Mouse (Mus musculus) neural tube, embryonic 14.5 days (tissue): Measurements from ENCODE around the gene Ddr1. TPM values are rescaled to one million over a fixed set of nuclear protein-coding genes. Genes with fewer than 3 reads are reported as not detected.

ENCODE experiments used
- ATAC-seq: fragments of 200-750 bp; cut with Nextera tagmentation; 2 replicates; pipeline ENCODE4 v1.8.0; 2017; ENCODE audit warnings: low read depth, mild to moderate bottlenecking, moderate TSS enrichment, moderate library complexity
- H3K27ac ChIP-seq: fragments of 300-500 bp; sonication (generic); 2 replicates; pipeline ENCODE4 v1.5.1; 2014; ENCODE audit warnings: low read depth, mild to moderate bottlenecking, control low read depth, low read length, moderate library complexity, mixed read lengths
- H3K27me3 ChIP-seq: fragments of 300-500 bp; sonication (generic); 2 replicates; pipeline ENCODE4 v1.6.1; 2014; ENCODE audit warnings: low read length; ENCODE audit not compliant: control insufficient read depth, insufficient read depth
- H3K36me3 ChIP-seq: fragments of 300-500 bp; sonication (generic); 2 replicates; pipeline ENCODE4 v1.6.1; 2014; ENCODE audit warnings: low read length, mixed read lengths; ENCODE audit not compliant: control insufficient read depth, insufficient read depth
- H3K4me1 ChIP-seq: fragments of 300-500 bp; sonication (generic); 2 replicates; pipeline ENCODE4 v1.6.1; 2014; ENCODE audit warnings: low read length; ENCODE audit not compliant: control insufficient read depth, insufficient read depth
- H3K4me2 ChIP-seq: fragments of 300-500 bp; sonication (generic); 2 replicates; pipeline ENCODE4 v1.6.1; 2014; ENCODE audit warnings: mild to moderate bottlenecking, low read depth, low read length, control low read depth
- H3K4me3 ChIP-seq: fragments of 300-500 bp; sonication (generic); 2 replicates; pipeline ENCODE4 v1.5.1; 2014; ENCODE audit warnings: low read depth, low read length, control low read depth, mixed read lengths
- H3K9ac ChIP-seq: fragments of 300-500 bp; sonication (generic); replicated peaks from 2 replicates; pipeline ENCODE4 v1.6.1; 2014; ENCODE audit warnings: low read depth, mild to moderate bottlenecking, control low read depth, low read length, mixed read lengths
- H3K9me3 ChIP-seq: fragments of 300-500 bp; sonication (generic); 2 replicates; pipeline ENCODE4 v1.6.1; 2016; ENCODE audit warnings: low read length; ENCODE audit not compliant: control insufficient read depth
- WGBS: fragments of 180-500 bp; shearing (Covaris S2); extraction: QIAGEN DNeasy Blood & Tissue Kit; methylation state at CpG from one replicate; pipeline ENCODE4 v1.1.7; 2014; 5-methylcytosine and 5-hydroxymethylcytosine counted together
- polyA plus RNA-seq: library from polyadenylated mRNA; unstranded; fragments of >200 nt; fragmentation: Nextera tagmentation; extraction: Ambion mirVana; gene quantifications from 2 replicates; pipeline ENCODE4 v1.2.1, GENCODE M21; 2014

The Ddr1 gene
- polyA plus RNA-seq, 1 experiment from 2014 or later, result 48.6 TPM

DNA sequence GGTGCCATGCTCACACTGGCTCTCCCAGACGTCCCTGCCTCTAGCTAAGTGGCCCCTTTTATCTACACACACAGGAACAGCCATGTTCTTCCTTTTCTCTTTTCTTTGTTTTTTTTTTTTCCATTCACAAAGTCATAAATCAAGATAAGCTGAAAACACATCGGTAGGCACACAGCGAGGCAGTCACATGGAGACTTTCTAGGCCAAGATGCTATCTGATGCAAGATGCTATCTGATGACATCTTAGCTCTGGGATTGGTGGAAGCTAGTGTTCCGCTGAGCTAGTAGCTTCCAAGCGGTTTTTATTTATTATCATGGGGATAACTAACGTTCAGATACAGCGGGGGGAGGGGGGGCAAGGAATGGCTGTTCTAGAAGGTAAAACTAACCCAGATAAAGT, 22.6 kb upstream of the Ddr1 start:
- Histone ChIP-seq H3K27ac (no peak overlapping the region), H3K9ac (no peak overlapping the region), H3K36me3 (no peaks in the 10 kb centered on the region), H3K9me3 (no peaks in the 10 kb centered on the region), H3K4me3 (no peak overlapping the region), H3K4me1 (no peaks in the 10 kb centered on the region), H3K4me2 (no peak overlapping the region), H3K27me3 (no peaks in the 10 kb centered on the region)
- no peak for ATAC-seq
- WGBS, result 28% methylated on average over 7 of the region's 7 CpGs

DNA sequence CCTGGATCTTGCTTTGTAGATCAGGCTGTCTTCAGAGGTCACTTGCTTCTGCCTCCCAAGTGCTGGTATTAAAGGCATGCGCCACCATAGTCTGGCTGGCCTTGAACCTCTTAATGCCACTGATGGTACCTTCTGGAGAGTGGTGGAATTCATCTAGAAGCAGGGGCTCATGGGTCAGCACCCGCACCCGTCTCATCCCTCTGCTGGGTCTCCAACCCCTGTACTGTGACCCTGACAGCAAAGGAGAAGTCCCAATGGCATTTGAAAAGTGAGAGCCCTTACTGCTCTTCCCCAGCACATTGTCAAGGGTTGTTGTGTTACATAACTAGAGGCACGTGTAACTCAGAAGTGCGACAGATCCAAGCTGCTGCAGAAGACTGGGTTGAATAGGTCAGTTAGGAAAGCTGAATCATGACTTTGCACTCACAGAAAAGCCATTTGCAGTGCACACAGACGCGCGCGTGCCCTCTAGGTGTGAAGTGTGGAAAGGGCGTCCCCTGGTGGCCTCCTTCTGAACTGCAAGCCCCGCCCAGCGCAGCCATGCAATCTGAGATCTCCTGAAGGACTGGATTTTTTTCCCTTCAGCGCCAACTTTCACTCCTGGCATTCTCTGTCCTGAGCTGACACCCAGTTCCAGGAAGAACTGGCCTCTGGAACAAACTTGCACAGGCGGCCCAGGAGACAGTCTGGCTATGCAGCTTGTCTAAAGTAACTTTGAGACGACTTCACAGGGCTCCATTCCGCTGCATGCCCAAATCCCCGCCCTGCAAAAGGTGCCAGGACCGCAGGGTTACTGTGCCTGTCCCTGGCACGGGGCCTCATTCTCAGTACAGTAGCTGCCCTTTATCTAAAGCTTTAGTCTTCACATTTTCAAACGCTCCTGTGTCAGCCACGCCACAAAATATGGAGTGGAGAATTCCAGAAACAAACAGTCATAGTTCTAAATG, 21.1 kb upstream of the Ddr1 start:
- no peak overlapping the region for H3K27ac ChIP-seq
- peak; percentile 68 for ATAC-seq
- WGBS, result 32% methylated on average over 21 of the region's 21 CpGs
- H3K9me3 ChIP-seq, result no peaks in the 10 kb centered on the region
- H3K4me1 ChIP-seq, result no peaks in the 10 kb centered on the region
- H3K36me3 ChIP-seq, result no peaks in the 10 kb centered on the region
- H3K4me3 ChIP-seq, result no peak overlapping the region
- no peaks in the 10 kb centered on the region for H3K27me3 ChIP-seq
- no peak overlapping the region for H3K9ac ChIP-seq
- no peak overlapping the region for H3K4me2 ChIP-seq

DNA sequence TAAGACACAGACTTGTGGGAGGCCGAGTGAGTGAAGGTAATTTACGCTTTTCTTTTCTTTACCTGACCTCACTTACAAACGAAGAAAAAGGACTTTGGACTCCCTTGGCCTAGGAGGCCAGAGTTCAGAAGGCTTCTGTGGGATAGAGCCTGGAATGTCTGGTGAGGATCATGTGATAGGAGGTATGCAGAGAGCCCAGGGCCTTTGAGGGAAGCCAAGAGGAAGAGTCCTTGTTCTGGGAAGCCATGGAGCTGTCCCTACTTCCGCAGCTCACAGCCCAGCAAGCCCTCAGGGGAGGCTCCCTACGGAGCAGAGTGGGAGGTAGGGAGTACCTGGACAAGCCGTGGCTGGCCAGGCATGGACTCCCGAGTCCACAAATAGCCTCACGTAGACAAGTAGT, 17.3 kb upstream of the Ddr1 start:
- ATAC-seq, result no peak
- no peaks in the 10 kb centered on the region for H3K4me1 ChIP-seq
- 69% methylated on average over 8 of the region's 8 CpGs for WGBS
- no peak overlapping the region for H3K4me3 ChIP-seq
- H3K27ac ChIP-seq, result no peak overlapping the region
- no peaks in the 10 kb centered on the region for H3K27me3 ChIP-seq
- no peak overlapping the region for H3K9ac ChIP-seq
- H3K9me3 ChIP-seq, result no peaks in the 10 kb centered on the region
- no peaks in the 10 kb centered on the region for H3K36me3 ChIP-seq
- no peak overlapping the region for H3K4me2 ChIP-seq

DNA sequence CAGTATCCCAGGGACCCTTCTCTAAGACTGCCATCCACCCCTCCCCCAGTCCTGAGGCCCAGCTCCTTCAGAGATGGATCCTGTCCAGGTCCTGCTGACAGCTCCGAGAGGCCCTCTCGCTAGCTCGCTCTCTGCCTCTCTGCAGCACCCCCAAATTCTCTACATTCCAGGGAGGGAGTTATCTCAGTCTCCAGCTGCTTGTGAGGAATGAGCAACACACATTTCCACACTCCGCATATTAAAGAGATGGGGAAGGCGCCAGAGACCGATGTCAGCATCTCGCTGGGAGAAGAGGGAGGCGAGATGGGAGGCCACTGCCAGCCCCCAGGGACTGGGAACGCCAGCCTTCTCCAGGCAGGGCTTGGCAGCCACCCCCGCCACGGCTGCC, 15.9 kb upstream of the Ddr1 start:
- Histone ChIP-seq H3K9ac (no peak overlapping the region), H3K27ac (no peak overlapping the region), H3K9me3 (no peaks in the 10 kb centered on the region), H3K4me2 (peak overlapping the region; percentile 6; the same call in 1 of the 2 replicates), H3K4me1 (no peaks in the 10 kb centered on the region), H3K27me3 (no peaks in the 10 kb centered on the region), H3K36me3 (no peaks in the 10 kb centered on the region), H3K4me3 (no peak overlapping the region)
- ATAC-seq, result peak; percentile 41; the same call in 1 of the 2 replicates
- WGBS, result 22% methylated on average over 11 of the region's 11 CpGs

DNA sequence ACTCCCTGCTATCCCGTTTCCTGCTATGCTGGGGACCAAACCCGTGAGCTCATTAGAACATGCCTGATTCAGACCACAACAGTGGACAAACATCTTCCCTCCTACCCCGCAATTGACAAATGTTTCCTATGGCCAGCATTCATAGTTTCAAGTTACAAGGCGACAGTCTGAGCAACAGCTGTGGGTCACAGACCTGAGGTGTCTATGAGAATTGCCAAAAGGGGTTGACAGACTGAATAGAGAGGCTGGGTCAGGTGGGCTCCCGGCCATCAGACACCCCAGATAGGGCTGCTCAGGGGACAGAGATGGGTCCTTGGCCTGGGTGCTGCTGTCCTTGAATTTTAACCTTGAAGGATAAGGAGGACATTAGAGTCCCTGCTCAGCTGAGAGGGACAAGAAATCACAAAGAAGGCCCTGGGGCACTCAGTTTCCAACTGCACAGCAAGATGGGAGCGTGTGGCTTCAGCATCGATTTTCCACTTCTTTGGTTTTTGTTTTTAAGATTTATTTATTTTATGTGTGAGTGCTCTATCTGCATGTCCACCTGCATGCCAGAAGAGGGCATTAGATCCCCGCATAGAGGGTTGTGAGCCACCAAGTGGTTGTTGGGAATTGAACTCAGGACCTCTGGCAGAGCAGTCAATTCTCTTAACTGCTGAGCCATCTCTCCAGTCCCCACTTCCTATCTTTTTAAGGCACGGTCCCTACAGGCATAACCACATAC, 15.4 kb upstream of the Ddr1 start:
- H3K4me1 ChIP-seq, result no peaks in the 10 kb centered on the region
- no peak for ATAC-seq
- 58% methylated on average over 9 of the region's 9 CpGs for WGBS
- H3K27me3 ChIP-seq, result no peaks in the 10 kb centered on the region
- H3K9me3 ChIP-seq, result no peaks in the 10 kb centered on the region
- H3K36me3 ChIP-seq, result no peaks in the 10 kb centered on the region
- H3K4me3 ChIP-seq, result no peak overlapping the region
- no peak overlapping the region for H3K9ac ChIP-seq
- no peak overlapping the region for H3K4me2 ChIP-seq
- H3K27ac ChIP-seq, result no peak overlapping the region

DNA sequence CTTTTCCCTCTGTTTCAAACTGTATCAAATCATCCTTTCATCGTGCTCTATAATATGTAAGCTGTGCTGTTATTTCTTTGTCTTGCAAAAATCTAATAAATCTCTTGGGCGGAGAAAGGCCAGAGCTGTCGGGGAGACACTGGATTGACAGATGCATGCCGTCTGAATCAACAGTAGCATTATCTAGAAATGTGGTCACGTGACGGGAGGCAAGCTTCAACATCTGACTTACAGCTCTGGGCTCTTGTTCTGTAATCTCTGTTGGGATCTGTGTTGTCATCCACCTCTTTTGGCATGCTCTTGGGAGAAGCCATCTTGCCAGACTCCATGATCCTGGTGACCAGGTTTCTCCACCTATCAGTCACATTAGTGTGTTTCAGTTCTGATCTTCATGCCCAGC, 12.7 kb upstream of the Ddr1 start:
- 84% methylated on average over 6 of the region's 6 CpGs for WGBS
- H3K4me1 ChIP-seq, result no peaks in the 10 kb centered on the region
- H3K27me3 ChIP-seq, result no peaks in the 10 kb centered on the region
- no peak overlapping the region for H3K4me3 ChIP-seq
- no peaks in the 10 kb centered on the region for H3K36me3 ChIP-seq
- H3K9me3 ChIP-seq, result no peaks in the 10 kb centered on the region
- no peak for ATAC-seq
- H3K4me2 ChIP-seq, result no peak overlapping the region
- no peak overlapping the region for H3K9ac ChIP-seq
- H3K27ac ChIP-seq, result no peak overlapping the region

DNA sequence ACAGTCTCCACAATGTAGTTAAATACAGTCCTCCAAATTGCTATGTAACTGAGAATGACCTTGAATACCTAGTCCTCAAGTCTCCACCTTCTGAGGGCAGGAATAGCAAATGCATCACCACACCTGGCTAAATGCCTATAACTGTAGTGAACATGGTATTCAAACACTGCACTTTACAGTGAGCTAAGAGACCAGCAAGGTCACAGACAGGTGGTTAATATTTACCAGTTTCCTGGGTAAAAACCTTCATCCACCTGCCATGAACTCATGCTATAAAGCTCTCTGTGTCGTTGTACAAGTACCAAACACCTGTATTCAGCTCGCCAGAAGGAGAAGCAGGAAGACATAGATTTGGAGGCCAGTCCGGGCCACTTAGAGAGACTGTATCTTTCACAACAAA, 11.7 kb upstream of the Ddr1 start:
- no peak for ATAC-seq
- Histone ChIP-seq H3K27ac (no peak overlapping the region), H3K9ac (no peak overlapping the region), H3K27me3 (no peaks in the 10 kb centered on the region), H3K9me3 (no peaks in the 10 kb centered on the region), H3K36me3 (no peaks in the 10 kb centered on the region), H3K4me1 (peaks cover under 1% of the 10 kb centered on the region; the same call in 1 of the 2 replicates), H3K4me2 (no peak overlapping the region), H3K4me3 (no peak overlapping the region)
- 94% methylated on average over 3 of the region's 3 CpGs for WGBS

DNA sequence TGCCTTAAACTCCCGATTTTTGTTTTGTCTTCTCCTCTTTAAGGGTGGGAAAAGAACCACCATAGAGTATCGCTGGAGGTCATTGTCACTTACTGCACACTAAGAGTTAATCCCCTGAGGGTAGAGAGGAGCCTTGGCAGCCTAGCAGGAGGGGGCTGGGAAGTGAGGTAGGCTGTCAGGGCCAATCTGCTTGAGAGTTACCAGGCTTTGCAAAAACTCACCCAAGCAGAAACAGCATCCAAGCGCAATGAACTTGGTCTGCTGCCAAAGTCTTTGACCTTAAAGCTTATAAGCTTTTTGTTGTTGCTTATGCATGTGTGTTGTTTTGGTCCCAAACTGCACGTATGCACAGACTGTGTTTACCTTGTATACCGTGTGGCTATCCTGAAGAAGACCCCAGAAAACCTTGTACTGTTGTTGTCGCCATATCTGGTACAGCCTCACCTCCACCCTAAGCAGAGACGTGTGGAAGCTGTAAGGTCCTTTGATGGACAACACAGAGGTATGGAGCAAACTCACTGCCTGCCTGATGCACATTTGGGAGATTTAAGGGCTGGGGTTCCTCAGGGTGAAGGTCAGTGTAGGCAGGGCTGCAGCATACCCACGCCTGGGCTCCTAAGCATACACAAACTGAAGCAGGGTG, 6.4 kb upstream of the Ddr1 start:
- H3K4me2 ChIP-seq, result no peak overlapping the region
- no peaks in the 10 kb centered on the region for H3K27me3 ChIP-seq
- 26% methylated on average over 8 of the region's 8 CpGs for WGBS
- H3K36me3 ChIP-seq, result no peaks in the 10 kb centered on the region
- ATAC-seq, result peak; percentile 60; the same call in 1 of the 2 replicates
- H3K4me1 ChIP-seq, result peaks cover 9% of the 10 kb centered on the region; the same call in 1 of the 2 replicates
- H3K27ac ChIP-seq, result peak overlapping the region; percentile 18; the same call in 1 of the 2 replicates
- H3K4me3 ChIP-seq, result no peak overlapping the region
- H3K9ac ChIP-seq, result no peak overlapping the region
- H3K9me3 ChIP-seq, result no peaks in the 10 kb centered on the region
